Mouse (Mus musculus) left cerebral cortex, adult 2 months (tissue): ENCODE results near the gene Srsf10. TPM values are rescaled to one million over a fixed set of nuclear protein-coding genes. Genes with fewer than 3 reads are reported as not detected.
A peak's percentile ranks its signal among the peaks of the same experiment; 100 is the strongest.

Experiments used
- DNase-seq, 2 experiments: peaks; one replicate each; pipeline ENCODE4 v3.0.0; 2021 to 2022; ENCODE audit warnings: low spot score in 2 of 2, mixed read lengths in 1 of 2; ENCODE audit errors: extremely low spot score in 1 of 2
- H3K27ac ChIP-seq: fragments of 200-600 bp; 2 replicates; pipeline ENCODE4 v1.8.1; 2022
- H3K4me3 ChIP-seq: fragments of 200-600 bp; 2 replicates; pipeline ENCODE4 v1.8.1; 2022
- CTCF ChIP-seq: fragments of 200-600 bp; IDR thresholded peaks from 2 replicates; pipeline ENCODE4 v1.8.1; 2022; ENCODE audit warnings: antibody characterized with exemption, mild to moderate bottlenecking, moderate library complexity
- intact Hi-C: fragments of 180-260 bp; cut with DNase I; formaldehyde crosslinking; loops from one replicate; pipeline ENCODE4 v1.15.1; 2025
- total RNA-seq, 2 experiments: library from RNA; stranded (reverse); gene quantifications; 2 replicates each; pipeline ENCODE4 v1.2.3; 2021

The Srsf10 gene
- total RNA-seq, 2 experiments from 2014 or later: 70.8 to 82.2 TPM

DNA sequence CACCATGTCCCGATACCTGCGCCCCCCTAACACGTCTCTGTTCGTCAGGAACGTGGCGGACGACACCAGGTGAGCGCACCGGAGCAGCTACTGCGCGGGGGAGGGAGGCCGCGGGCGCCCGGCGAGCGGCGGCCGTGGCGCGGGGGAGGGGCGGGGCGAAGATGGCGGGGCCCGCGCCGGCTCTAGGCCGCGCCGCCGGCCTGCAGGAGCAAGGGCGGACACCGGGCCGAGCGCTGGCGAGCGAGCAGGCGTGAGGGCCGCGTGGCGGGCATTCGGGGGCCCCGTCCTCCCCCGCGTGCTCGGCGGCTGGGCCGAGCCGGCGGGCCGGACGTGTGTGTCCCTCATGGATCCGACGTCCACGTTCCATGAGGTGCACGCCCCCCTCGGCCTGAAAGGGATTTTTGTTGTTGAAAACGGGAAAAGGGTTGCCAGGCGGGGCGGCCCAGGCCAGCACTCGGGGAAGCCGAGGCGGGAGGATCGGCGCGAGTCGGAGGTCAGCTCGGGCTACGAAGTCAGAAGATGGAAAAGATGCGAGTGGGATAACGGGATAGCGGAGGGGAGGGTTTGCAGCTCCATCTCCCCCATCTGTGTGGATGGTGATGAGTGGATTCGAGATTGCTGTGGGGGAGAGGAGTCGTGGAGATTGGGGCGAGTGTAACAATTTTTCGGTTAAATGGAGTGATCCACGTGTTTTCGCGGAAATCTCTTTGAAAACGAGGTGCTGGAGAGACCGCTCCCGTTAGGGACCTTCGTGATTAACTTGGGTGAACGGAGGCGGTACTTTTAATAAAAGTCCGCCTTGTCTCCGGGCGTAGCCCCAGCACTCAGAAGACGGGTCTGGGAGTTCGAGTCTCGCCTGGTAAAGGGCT lies 910 bp downstream of the Srsf10 start:
- DNase-seq: peak; percentile 52 to 54
- no peak for TF ChIP-seq CTCF
- intact Hi-C loops: loop anchor here (1.0 to 5.0 kb wide), 2 partner anchors 17 to 34 kb away; partner anchors contain the start of gene Pnrc2
- H3K4me3 ChIP-seq: peak overlapping the region; percentile 90
- H3K27ac ChIP-seq: peak overlapping the region; percentile 93

DNA sequence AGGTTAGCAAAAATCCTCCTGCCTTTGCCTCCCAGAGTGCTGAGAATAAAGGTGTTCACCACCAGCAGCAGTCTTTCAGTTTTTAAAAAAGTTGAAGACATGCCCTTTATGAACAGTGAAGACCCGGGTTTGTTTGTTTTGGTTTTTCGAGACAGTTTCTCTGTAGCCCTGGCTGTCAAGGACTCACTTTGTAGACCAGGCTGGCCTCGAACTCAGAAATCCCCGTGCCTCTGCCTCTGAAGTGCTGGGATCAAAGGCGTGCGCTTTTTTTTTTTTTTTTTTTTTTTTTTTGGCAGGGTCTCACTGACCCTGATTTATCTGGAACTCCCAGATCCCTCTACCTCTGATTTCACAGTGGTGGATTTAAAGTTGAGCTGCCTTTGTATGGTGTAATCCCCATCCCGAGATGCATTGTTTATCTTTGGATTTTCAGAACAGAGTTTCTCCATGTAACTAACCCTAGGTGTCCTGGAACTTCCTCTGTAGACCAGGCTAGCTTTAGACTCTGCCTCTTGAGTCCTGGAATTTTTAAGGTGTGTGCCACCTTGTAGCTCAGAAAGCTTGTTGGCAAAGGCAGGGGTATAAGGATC lies 2.1 kb downstream of the Srsf10 start:
- Histone ChIP-seq H3K27ac (no peak overlapping the region), H3K4me3 (peak overlapping the region; percentile 90)
- no peak for DNase-seq
- intact Hi-C loops: loop anchor here (5.0 kb wide), 1 partner anchor 35 kb away; no protein-coding TSS in a partner anchor
- no peak for TF ChIP-seq CTCF

DNA sequence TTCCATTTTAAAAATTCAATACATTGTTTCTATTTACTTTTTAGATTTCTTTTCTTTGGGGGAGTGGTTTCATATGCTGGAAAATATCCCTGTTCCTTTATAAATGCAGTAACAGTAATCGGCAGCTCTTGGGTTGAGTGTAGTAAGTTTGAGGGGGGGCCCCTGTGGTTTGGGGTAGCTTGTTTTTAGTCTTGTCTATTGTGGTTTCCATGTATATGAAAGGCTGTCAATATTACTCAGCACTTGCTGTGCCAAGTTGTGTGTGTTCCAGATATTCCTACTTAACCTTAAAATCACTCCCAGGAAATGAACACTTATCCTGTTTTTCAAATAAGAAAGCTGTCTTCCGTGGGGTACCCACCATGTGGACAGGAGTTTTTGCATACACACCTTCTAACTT lies 13.4 kb downstream of the Srsf10 start:
- no peak for TF ChIP-seq CTCF
- DNase-seq: no peak
- intact Hi-C loops: no loop called here
- no peak overlapping the region for H3K4me3 ChIP-seq
- no peak overlapping the region for H3K27ac ChIP-seq

DNA sequence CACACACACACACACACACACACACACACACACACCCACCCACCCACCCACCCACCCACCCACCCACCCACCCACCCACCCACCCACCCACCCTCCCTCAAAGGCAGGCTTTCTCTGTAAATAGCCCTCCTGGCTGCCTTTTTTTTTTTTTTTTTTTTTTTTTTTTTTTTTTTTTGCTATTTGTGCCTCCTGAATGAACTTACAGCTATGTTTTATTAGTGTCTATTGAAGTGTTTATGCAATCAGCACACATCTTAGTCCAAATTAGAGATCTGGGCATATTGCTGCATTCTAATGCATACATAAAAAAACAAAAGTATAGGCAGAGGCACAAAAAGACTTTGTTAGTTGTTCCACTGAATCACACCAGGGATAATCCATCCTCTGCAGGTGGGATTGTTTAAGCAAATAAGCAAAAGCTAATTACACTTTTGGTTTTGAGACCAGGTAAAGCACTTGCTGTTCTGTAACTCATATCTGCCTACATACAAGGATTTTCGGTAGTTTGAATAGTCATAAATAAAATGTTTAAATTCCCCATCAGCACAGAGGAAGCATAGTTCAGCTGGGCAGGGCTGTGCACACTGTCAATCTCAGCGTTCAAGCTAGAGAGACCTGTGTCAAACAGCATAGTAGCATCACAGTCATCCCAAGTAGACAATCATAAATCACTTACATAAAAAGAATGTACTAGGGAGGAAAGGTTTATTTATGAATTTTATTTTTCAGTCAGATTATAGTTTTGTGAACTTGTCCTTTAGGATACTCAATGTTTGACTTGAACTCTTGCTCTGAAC lies 14.9 kb downstream of the Srsf10 start:
- no peak for DNase-seq
- no peak for TF ChIP-seq CTCF
- intact Hi-C loops: no loop called here
- Histone ChIP-seq H3K4me3 (peak overlapping the region; percentile 13), H3K27ac (0 out of 2 replicates have a peak overlapping the region, but pooled peaks have one; percentile 20)

DNA sequence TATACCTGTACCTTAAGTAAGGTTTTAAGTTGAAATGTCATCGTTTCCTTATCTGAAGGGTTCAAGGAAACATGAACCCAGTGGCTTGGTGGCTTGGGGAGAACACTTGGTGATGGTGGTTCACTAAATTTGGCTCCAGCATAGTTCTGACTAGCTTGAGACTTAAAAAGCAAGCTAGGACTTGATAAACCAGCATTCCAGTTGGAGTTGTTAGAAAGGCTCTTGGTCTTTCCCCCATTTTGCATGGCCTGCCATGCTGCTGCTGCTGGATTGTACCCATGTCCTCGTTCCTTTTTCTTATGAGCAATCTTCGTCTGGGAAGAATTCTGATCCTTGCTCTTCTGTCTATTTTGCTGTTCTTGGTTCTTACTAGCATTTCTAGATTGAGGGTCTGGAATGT lies 16.5 kb downstream of the Srsf10 start:
- TF ChIP-seq CTCF: no peak
- intact Hi-C loops: no loop called here
- H3K27ac ChIP-seq: no peak overlapping the region
- no peak for DNase-seq
- peak overlapping the region; percentile 78 for H3K4me3 ChIP-seq

DNA sequence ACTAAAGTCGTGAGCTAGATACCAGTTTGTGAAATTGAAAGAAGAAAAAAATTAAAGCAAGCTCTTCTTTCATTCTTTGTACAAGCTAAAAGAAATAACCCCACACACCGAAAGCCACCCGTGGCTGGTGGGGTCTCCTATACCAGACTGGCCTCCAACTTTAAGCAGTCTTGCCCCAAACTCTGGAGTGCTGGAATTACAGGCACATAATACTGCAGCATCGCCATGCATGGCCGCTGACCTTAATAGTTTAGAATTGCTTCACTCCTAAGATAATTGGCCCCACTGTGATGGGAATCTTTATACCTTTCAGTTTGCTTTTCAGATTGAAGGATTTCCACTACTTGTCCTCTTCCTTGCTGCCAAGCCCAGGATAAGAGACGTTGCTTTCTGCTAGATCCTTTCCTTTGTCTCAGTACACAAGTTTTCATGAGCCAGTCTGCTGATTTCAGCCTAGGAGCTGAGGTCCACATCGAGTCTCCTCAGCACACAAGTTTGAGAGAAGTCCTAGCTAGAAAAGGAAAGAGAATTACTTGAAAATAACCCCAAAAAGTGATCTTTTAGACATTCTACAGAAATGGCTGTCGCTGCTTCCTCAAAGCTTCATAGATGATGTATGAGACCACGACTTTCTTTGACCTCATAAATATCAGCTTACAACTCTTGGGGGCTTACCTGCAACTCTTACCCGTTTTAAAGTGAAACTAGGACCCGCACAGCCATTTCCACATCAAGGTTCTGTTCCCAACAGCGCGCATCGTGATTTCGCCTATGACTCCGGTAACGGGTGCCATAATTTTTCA lies 17.2 kb downstream of the Srsf10 start:
- peak overlapping the region; percentile 98 for H3K27ac ChIP-seq
- DNase-seq: no peak
- peak overlapping the region; percentile 78 for H3K4me3 ChIP-seq
- intact Hi-C loops: loop anchor here (1.0 kb wide), 1 partner anchor 16 kb away; no protein-coding TSS in a partner anchor
- TF ChIP-seq CTCF: no peak

DNA sequence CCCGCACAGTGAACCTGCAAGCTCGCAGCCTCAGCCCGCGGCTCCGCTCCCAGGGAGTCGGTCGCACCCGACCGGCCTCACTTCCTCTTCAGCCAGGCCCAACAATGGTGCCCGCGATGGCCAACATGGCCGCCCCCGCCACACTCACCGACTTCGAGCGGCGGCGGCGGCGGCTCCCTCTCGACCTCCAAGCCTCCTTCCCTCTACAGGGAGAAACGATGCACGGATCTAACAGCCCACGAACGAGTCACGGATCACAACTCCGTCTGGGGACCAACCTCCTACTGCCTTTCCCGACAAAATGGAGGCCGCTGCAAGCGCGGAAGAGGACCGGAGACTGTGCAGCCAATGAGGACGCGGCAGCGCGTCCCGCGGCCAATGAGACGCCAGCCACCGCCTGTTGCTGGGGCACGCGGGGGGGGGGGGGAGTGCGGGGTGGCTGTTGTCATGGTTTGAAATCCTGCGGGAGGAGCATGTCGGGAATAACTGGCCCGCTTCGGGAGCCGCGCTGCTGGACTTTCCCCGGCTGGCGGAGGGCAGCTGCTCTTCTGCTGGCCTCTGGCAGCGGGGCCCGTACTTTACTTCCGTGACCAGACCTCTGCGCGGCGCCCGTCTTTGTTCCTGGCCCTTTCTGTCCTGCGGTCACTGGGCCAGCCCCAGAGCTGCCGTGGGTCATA lies 18.1 kb downstream of the Srsf10 start, which contains the start of gene Pnrc2:
Gene Pnrc2, minus strand, starts transcription at position 325 of the 677 bp plus-strand sequence.
- no peak for TF ChIP-seq CTCF
- peak within 1 kb of the TSS; percentile 98 for H3K27ac ChIP-seq

DNA sequence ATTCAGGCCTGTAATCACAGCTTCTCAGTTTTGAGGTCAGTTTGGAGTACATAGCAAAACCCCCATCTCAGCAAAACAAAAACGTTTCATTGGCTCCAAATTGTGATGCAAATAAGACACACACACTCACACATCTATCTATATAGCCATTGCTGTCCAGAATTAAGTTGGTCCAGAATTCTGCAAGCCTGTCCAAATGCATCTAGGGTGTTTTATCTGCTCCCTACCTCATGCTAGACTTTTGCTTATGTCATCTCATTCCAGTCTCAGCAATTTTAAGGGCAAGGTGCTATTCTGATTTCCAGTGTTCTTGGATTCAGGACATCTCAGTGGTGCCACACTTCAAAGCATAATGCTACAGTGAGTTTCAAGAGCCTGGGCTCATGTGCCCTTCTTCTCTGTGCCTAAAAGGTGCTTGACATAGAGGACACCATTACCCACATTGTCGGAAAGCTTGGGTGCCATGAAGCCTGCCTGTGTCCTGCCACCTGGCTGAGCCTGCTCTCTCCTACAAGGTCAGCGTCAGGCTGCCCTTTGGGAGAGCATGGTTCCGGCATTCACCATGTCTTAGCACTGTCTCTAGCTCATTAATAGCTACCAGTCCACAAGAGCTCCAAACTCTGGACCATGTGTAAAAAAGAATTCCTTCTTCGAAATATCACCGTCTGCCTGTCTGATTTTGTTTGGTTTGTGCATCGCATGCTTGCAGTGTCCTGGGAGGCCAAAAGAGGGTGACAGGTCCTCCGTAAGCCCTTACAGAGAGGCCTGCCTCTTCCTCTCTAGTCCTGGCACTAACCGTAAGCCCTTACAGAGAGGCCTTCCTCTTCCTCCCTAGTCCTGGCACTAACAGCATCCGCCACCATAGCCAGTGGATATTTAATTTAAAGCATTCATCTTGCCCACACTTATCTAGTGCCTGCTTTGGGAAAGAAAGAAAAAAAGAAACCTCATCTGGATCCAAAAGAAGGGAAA lies 19.3 kb downstream of the Srsf10 start:
- no peak overlapping the region for H3K4me3 ChIP-seq
- TF ChIP-seq CTCF: no peak
- DNase-seq: no peak
- intact Hi-C loops: no loop called here
- peak overlapping the region; percentile 98 for H3K27ac ChIP-seq

More for the DNA sequence above, 18.1 kb downstream of the Srsf10 start, which contains the start of gene Pnrc2:
- intact Hi-C loops: loop anchor here (1.0 kb wide), 1 partner anchor 17 kb away; no protein-coding TSS in a partner anchor
- H3K4me3 ChIP-seq: peak within 1 kb of the TSS; percentile 78
- peak; percentile 88 to 90 for DNase-seq

DNA sequence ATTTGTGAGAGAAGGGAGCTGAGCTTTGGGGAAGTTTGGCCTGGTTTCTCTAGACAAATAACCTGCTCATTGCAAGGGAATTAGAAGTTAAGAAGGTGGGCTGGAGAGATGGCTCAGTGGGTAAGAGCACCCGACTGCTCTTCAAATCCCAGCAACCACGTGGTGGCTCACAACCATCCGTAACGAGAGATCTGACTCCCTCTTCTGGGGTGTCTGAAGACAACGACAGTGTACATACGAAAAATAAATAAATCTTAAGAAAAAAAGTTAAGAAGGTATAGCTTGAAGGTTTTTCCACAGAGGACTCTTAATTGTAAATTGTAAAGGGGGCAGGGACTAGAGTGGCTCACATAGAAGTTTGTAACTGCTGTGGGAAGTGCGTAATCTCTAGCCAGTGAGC lies 20.0 kb downstream of the Srsf10 start:
- intact Hi-C loops: no loop called here
- no peak overlapping the region; the same call in 1 of the 2 replicates for H3K27ac ChIP-seq
- peak; percentile 5 for TF ChIP-seq CTCF
- DNase-seq: no peak
- H3K4me3 ChIP-seq: no peak overlapping the region
